In the genomic region with DNA sequence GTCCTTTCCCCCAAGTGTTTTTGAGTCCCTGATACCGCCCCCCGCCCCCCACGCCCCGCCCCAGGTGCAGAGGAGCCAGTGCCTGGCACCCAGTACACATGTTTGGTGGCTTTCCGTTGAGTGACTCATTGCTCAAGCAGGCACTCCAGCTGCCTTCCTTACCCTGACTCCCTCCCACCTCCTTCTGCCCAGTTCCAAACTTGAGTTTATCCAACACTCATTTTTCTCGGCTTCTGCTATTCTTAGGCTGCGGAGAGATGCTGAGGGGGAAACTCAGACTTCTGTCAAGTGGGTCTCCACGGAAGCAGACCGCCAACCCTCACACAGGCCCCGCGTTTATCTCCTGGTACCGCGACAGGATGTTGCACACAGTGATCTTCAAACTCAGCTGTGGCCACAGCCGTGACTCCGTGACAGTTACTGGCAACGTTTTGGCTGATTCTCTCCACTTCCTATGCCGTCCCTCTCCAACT, we compare ENCODE assay signal across 9 mouse cellular contexts. TPM values are rescaled to one million over a fixed set of nuclear protein-coding genes. Genes with fewer than 3 reads are reported as not detected.
DNase-seq lines count a peak whose midpoint lies in the region; ATAC-seq lines count a peak whose summit lies in the region.
"Had no signal": no experiment of that assay in that cellular context is flagged by ENCODE, and none has a peak within 500 bp of the region (broad histone marks: within the 10 kb centered on the region; RNA-seq: fewer than 3 reads in every experiment).

No protein-coding gene starts in this region.

- H3K27me3 ChIP-seq in embryonic facial prominence, embryonic 13.5 days = no peaks in the 10 kb centered on the region
- H3K27me3 ChIP-seq in heart, embryonic 16.5 days (ENCODE audit: control insufficient read depth, insufficient read depth, low read length) = no peaks in the 10 kb centered on the region
- 0 out of 2 replicates have a peak, but pooled peaks cover 2% of the 10 kb centered on the region for H3K27me3 ChIP-seq in splenic B cell, adult 2 months (ENCODE audit: control insufficient read depth, insufficient read depth, low read length, poor library complexity, severe bottlenecking)
- H3K27me3 ChIP-seq in midbrain, embryonic 11.5 days (ENCODE audit: control insufficient read depth, insufficient read depth, low read length) = no peaks in the 10 kb centered on the region
- H3K27me3 ChIP-seq: hindbrain, embryonic 15.5 days had no signal

- peak; percentile 95 for ATAC-seq in CD4-positive, CD25-positive, alpha-beta regulatory T cell, adult 4 months
- no peak for ATAC-seq in embryonic facial prominence, embryonic 13.5 days (ENCODE audit: insufficient number of reproducible peaks, insufficient read depth, low FRiP score, low TSS enrichment, low read depth)
- ATAC-seq in heart, embryonic 16.5 days (replicated peaks; ENCODE audit: extremely low read depth, insufficient read depth, low FRiP score) = peak; percentile 89
- ATAC-seq in megakaryocyte, adult 5-6 weeks (ENCODE audit: poor library complexity, severe bottlenecking) = peak; percentile 94
- ATAC-seq in midbrain, embryonic 11.5 days (ENCODE audit: low FRiP score) = no peak

- H3K27ac ChIP-seq in embryonic facial prominence, embryonic 13.5 days = no peak overlapping the region
- peak overlapping the region; percentile 17 for H3K27ac ChIP-seq in heart, embryonic 16.5 days (ENCODE audit: low read length)
- no peak overlapping the region for H3K27ac ChIP-seq in midbrain, embryonic 11.5 days (ENCODE audit: low read depth, low read length)
- H3K27ac ChIP-seq: hindbrain, embryonic 15.5 days had no signal

- DNase-seq in 3T3-L1 (ENCODE audit: low read depth, low spot score) = peak; percentile 84
- DNase-seq in left cerebral cortex, adult 9 months (ENCODE audit: low spot score in 2 of 2) = peak; percentile 84 to 88
- DNase-seq in splenic B cell, adult 2 months (ENCODE audit: low read depth, low spot score) = peak; percentile 62
- DNase-seq in midbrain, embryonic 11.5 days (ENCODE audit: low spot score, missing footprints) = no peak

- H3K4me2 ChIP-seq in embryonic facial prominence, embryonic 13.5 days = peak overlapping the region; percentile 51
- H3K4me2 ChIP-seq in heart, embryonic 16.5 days (ENCODE audit: low read depth, low read length) = peak overlapping the region; percentile 56
- no peak overlapping the region for H3K4me2 ChIP-seq in midbrain, embryonic 11.5 days
- H3K4me2 ChIP-seq: hindbrain, embryonic 15.5 days had no signal

- H3K9me3 ChIP-seq in embryonic facial prominence, embryonic 13.5 days = no peaks in the 10 kb centered on the region
- no peaks in the 10 kb centered on the region for H3K9me3 ChIP-seq in heart, embryonic 16.5 days (replicated peaks; ENCODE audit: control insufficient read depth, low read length)
- no peaks in the 10 kb centered on the region for H3K9me3 ChIP-seq in midbrain, embryonic 11.5 days (ENCODE audit: control insufficient read depth, low read length)
- H3K9me3 ChIP-seq: hindbrain, embryonic 15.5 days had no signal

- WGBS in embryonic facial prominence, embryonic 13.5 days = 42% methylated on average over 17 of the region's 17 CpGs
- 3% methylated on average over 17 of the region's 17 CpGs for WGBS in heart, embryonic 16.5 days
- WGBS in midbrain, embryonic 11.5 days = 47% methylated on average over 17 of the region's 17 CpGs

- no peaks in the 10 kb centered on the region for H3K36me3 ChIP-seq in embryonic facial prominence, embryonic 13.5 days
- H3K36me3 ChIP-seq in heart, embryonic 16.5 days (ENCODE audit: control insufficient read depth, insufficient read depth) = no peaks in the 10 kb centered on the region
- H3K36me3 ChIP-seq in splenic B cell, adult 2 months (ENCODE audit: control insufficient read depth, insufficient read depth, low read length, poor library complexity, severe bottlenecking) = no peaks in the 10 kb centered on the region
- no peaks in the 10 kb centered on the region for H3K36me3 ChIP-seq in midbrain, embryonic 11.5 days (ENCODE audit: control insufficient read depth, insufficient read depth, low read length)
- H3K36me3 ChIP-seq: hindbrain, embryonic 15.5 days had no signal

- peaks cover 7% of the 10 kb centered on the region for H3K4me1 ChIP-seq in embryonic facial prominence, embryonic 13.5 days
- H3K4me1 ChIP-seq in heart, embryonic 16.5 days (ENCODE audit: control insufficient read depth, insufficient read depth, low read length) = 0 out of 2 replicates have a peak, but pooled peaks cover 3% of the 10 kb centered on the region
- H3K4me1 ChIP-seq in midbrain, embryonic 11.5 days (ENCODE audit: control insufficient read depth, insufficient read depth, low read length) = no peaks in the 10 kb centered on the region
- H3K4me1 ChIP-seq: hindbrain, embryonic 15.5 days had no signal

- no peak overlapping the region for H3K9ac ChIP-seq in embryonic facial prominence, embryonic 13.5 days
- peak overlapping the region; percentile 2 for H3K9ac ChIP-seq in heart, embryonic 16.5 days (ENCODE audit: low read length)
- H3K9ac ChIP-seq in midbrain, embryonic 11.5 days (ENCODE audit: low read length) = no peak overlapping the region
- H3K9ac ChIP-seq: hindbrain, embryonic 15.5 days had no signal

- H3K4me3 ChIP-seq in embryonic facial prominence, embryonic 13.5 days = 0 out of 2 replicates have a peak overlapping the region, but pooled peaks have one; percentile 13
- H3K4me3 ChIP-seq in heart, embryonic 16.5 days (ENCODE audit: low read length) = peak overlapping the region; percentile 33
- H3K4me3 ChIP-seq in midbrain, embryonic 11.5 days (ENCODE audit: low read depth, low read length) = no peak overlapping the region
- H3K4me3 ChIP-seq: hindbrain, embryonic 15.5 days had no signal

RNA-seq across cellular contexts. Expression of gene Il12a, which starts 13.6 kb away (rescaled TPM):
- polyA plus RNA-seq in CD4-positive, CD25-positive, alpha-beta regulatory T cell, adult 4 months (2017; shearing (Covaris generic)) = under 1 TPM in 1 of 2 experiments, not detected in 1; 0.51 TPM
- 0.22 TPM in 1 of 2 replicates, not detected in the other for polyA plus RNA-seq in embryonic facial prominence, embryonic 13.5 days (2015; fragmentation: Nextera tagmentation; extraction: Ambion mirVana)
- polyA plus RNA-seq in heart, embryonic 16.5 days (2015; fragmentation: Nextera tagmentation; extraction: Ambion mirVana) = not detected in 2 replicates
- total RNA-seq in megakaryocyte, adult 5-6 weeks (2015) = 1.1 and 1.9 TPM in 2 replicates
- 3.1 and 7.6 TPM in 2 replicates for total RNA-seq in megakaryocyte, adult 5-6 weeks (2017)
- polyA plus RNA-seq in midbrain, embryonic 11.5 days (2014; fragmentation: Nextera tagmentation; extraction: Ambion mirVana) = 0.14 TPM in 1 of 2 replicates, not detected in the other

Comparison
In these comparisons a context has a peak if more than half of its experiments do, and no peak if none do; other contexts are left out.
1. ATAC-seq: peak in CD4-positive, CD25-positive, alpha-beta regulatory T cell, adult 4 months (single experiment), heart, embryonic 16.5 days (single experiment) and megakaryocyte, adult 5-6 weeks (single experiment); none in embryonic facial prominence, embryonic 13.5 days (single experiment) and midbrain, embryonic 11.5 days (single experiment).